Mouse (Mus musculus) gastrocnemius, adult 8-10 months (tissue): Measurements from ENCODE around the gene Krt6a. TPM values are rescaled to one million over a fixed set of nuclear protein-coding genes. Genes with fewer than 3 reads are reported as not detected.

ENCODE experiments used
- microRNA-seq: library from miRNA; unstranded; fragments of <30 nt; microRNA quantifications from one replicate; pipeline ENCODE4 v1.2.0, GENCODE M21; 2022
- total RNA-seq, 4 experiments: library from RNA; stranded (reverse); gene quantifications; 2 replicates each; pipeline ENCODE4 v1.2.4; 2022

Krt6a gene
- total RNA-seq, 4 experiments from 2014 or later = not detected

Small RNA genes lying within 50 kb of the gene (microRNA-seq; reads per million reads assigned to microRNA genes)
- gene Gm44323 (not detected), gene Gm44342 (not detected), gene Gm44383 (not detected), gene Gm44479 (not detected)

Other genes starting within 250 kb of the Krt6a start
- not detected for gene Krt88, start 246.6 kb downstream of the Krt6a start, total RNA-seq
- gene Krt81, start 230.6 kb downstream of the Krt6a start, total RNA-seq = not detected
- gene Krt86, start 220.8 kb downstream of the Krt6a start, total RNA-seq = not detected
- not detected for gene Krt83, start 202.8 kb downstream of the Krt6a start, total RNA-seq
- gene Gm49425, start 177.0 kb downstream of the Krt6a start, total RNA-seq = not detected
- gene Krt84, start 161.5 kb downstream of the Krt6a start, total RNA-seq = not detected
- gene Krt82, start 143.6 kb downstream of the Krt6a start, total RNA-seq = not detected
- not detected for gene Krt90, start 131.4 kb downstream of the Krt6a start, total RNA-seq
- gene Krt75, start 120.4 kb downstream of the Krt6a start, total RNA-seq = not detected
- gene Gm5414, start 66.1 kb downstream of the Krt6a start, total RNA-seq = not detected
- not detected for gene Gm5478, start 46.9 kb downstream of the Krt6a start, total RNA-seq
- gene Krt6b, start 14.0 kb downstream of the Krt6a start, total RNA-seq = not detected
- gene Krt5, start 18.6 kb upstream of the Krt6a start, total RNA-seq = not detected
- gene Krt71, start 48.8 kb upstream of the Krt6a start, total RNA-seq = not detected
- not detected for gene Krt72, start 92.2 kb upstream of the Krt6a start, total RNA-seq
- gene Krt73, start 108.0 kb upstream of the Krt6a start, total RNA-seq = not detected
- gene Krt2, start 123.9 kb upstream of the Krt6a start, total RNA-seq = not detected
- gene Krt1, start 156.5 kb upstream of the Krt6a start, total RNA-seq = not detected
- gene Krt77, start 175.4 kb upstream of the Krt6a start, total RNA-seq = not detected
- not detected for gene Krt76, start 198.6 kb upstream of the Krt6a start, total RNA-seq
- not detected for gene Krt4, start 230.4 kb upstream of the Krt6a start, total RNA-seq
- gene Krt79, start 246.0 kb upstream of the Krt6a start, total RNA-seq = not detected